Mouse (Mus musculus) bone marrow macrophage, adult 2 months (primary cell): Measurements from ENCODE around the gene Tyrobp. TPM values are rescaled to one million over a fixed set of nuclear protein-coding genes. Genes with fewer than 3 reads are reported as not detected.

ENCODE experiments used
- H3K27ac ChIP-seq: 2 replicates; pipeline ENCODE4 v1.5.1; 2012; ENCODE audit warnings: low read depth, low read length; ENCODE audit not compliant: insufficient read depth
- H3K4me1 ChIP-seq: 2 replicates; pipeline ENCODE4 v1.6.1; 2012; ENCODE audit warnings: low read length; ENCODE audit not compliant: control insufficient read depth, insufficient read depth
- H3K4me3 ChIP-seq: 2 replicates; pipeline ENCODE4 v1.5.1; 2012; ENCODE audit warnings: mild to moderate bottlenecking, low read length, moderate library complexity; ENCODE audit not compliant: insufficient read depth
- CTCF ChIP-seq: IDR thresholded peaks from 2 replicates; pipeline ENCODE4 v1.5.1; 2012; ENCODE audit warnings: low read depth, mild to moderate bottlenecking, low read length, moderate library complexity
- POLR2A ChIP-seq: IDR thresholded peaks from 2 replicates; pipeline ENCODE4 v1.6.1; 2012; ENCODE audit warnings: mild to moderate bottlenecking, low read depth, low read length, borderline replicate concordance
- polyA plus RNA-seq: library from polyadenylated mRNA; stranded (reverse); fragments of >200 nt; gene quantifications from 2 replicates; pipeline ENCODE4 v1.2.4, GENCODE M21; 2012; ENCODE audit not compliant: missing spikeins, insufficient read depth, insufficient read length

The Tyrobp gene
- polyA plus RNA-seq, 1 experiment, result 3,702 TPM

- TF ChIP-seq CTCF (no peak), POLR2A (no peak)
- H3K4me1 ChIP-seq, result no peaks in the 10 kb centered on the region
- no peak overlapping the region for H3K4me3 ChIP-seq
- H3K27ac ChIP-seq, result no peak overlapping the region
These were observed 11.2 kb upstream of the Tyrobp start for GRCm38 (mm10) chr7:30402343-30402742.

- Histone ChIP-seq H3K4me1 (peaks cover 31% of the 10 kb centered on the region), H3K4me3 (no peak overlapping the region), H3K27ac (no peak overlapping the region)
- TF ChIP-seq POLR2A (no peak), CTCF (no peak)
These were observed 4.9 kb upstream of the Tyrobp start for GRCm38 (mm10) chr7:30408639-30409038.

- H3K4me1 ChIP-seq, result peaks cover 31% of the 10 kb centered on the region
- H3K4me3 ChIP-seq, result no peak overlapping the region
- no peak overlapping the region for H3K27ac ChIP-seq
- TF ChIP-seq POLR2A, result no peak
- TF ChIP-seq CTCF, result no peak
These were observed 3.8 kb upstream of the Tyrobp start for GRCm38 (mm10) chr7:30409789-30410188.

DNA sequence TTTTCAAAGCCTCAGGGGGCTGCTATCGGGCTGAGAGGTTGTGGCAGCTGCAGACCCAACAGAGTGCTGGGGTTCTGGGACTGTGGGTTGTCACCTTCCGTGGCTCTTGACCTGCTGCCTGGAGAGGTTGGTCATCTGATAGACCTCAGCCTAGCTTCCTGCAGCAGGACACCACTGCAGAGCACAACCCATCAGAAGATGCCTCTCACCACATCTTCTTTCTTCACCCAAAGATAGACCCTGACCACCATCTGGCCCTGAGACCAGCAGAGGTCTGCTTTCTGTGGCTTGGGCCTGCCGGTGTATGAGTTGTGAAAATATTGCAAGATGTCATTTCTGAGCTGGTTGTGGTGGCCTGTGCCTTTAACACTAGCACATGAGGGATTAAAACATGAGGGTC is 2.5 kb upstream of the Tyrobp start:
- Histone ChIP-seq H3K27ac (no peak overlapping the region), H3K4me3 (no peak overlapping the region), H3K4me1 (peaks cover 31% of the 10 kb centered on the region)
- TF ChIP-seq CTCF, result no peak
- TF ChIP-seq POLR2A, result no peak

GRCm38 (mm10) chr7:30412735-30413147 is 819 bp upstream of the Tyrobp start:
- H3K4me1 ChIP-seq, result peaks cover 42% of the 10 kb centered on the region
- no peak for TF ChIP-seq CTCF
- peak overlapping the region; percentile 99 for H3K27ac ChIP-seq
- peak overlapping the region; percentile 73 for H3K4me3 ChIP-seq

GRCm38 (mm10) chr7:30417856-30418255 is 4.3 kb downstream of the Tyrobp start:
- Histone ChIP-seq H3K4me1 (peaks cover 36% of the 10 kb centered on the region), H3K4me3 (peak overlapping the region; percentile 73), H3K27ac (peak overlapping the region; percentile 96)
- no peak for TF ChIP-seq CTCF
- TF ChIP-seq POLR2A, result no peak

DNA sequence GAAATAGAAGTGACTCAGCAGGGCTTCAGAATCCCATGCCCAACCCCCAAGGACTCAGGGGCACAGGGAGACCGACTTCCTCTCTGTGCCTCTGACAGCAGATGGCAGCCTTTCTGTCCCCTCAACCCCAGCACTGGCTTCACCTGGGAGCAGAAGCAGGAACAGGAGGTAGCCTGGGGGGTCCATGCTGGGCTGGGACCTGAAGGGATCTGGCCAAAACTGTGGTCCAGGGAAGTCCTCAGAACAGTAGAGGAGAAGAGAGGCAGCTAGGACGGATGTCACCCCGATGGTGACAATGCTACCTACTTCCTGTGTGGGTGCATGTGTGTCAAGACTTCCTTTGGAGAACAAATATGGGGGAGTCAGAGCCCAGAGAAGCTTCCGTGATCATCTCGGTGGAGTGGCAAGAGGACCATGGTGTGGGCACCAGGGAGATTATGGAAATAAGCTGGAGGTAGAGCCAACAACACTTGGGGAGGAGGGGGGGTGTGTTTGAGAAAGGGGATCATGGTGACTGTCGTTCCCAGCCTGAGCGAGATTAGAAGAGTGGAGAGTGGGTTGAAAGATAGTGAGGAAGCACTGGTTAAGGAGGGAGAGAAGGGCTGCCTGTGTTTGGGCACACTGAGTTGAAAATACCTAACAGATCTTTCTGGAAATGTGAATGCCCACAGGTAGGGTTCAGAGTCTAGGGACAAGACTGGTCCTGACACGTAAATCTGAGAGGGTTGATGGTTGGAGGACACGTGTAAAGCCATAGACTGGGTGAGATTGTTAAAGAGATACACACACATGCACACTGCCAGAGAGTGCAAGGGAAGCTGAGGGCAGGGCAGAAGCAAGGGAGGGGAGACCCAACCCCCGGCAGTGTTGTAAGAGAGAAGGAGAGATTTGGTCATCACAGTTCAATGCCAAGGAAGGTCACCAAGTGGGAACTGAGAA is 6.3 kb downstream of the Tyrobp start, which contains the start of gene Hcst:
TSS of gene Hcst (minus strand) at position 294 of the 939 bp plus-strand sequence.
- H3K4me1 ChIP-seq, result peaks cover 41% of the 10 kb centered on the region
- H3K4me3 ChIP-seq, result peak within 1 kb of the TSS; percentile 76
- peak within 1 kb of the TSS; percentile 96 for H3K27ac ChIP-seq
- no peak for TF ChIP-seq CTCF
- TF ChIP-seq POLR2A, result no peak

GRCm38 (mm10) chr7:30420673-30421072 is 7.1 kb downstream of the Tyrobp start:
- H3K4me1 ChIP-seq, result peaks cover 41% of the 10 kb centered on the region
- no peak for TF ChIP-seq CTCF
- H3K4me3 ChIP-seq, result peak overlapping the region; percentile 76
- peak overlapping the region; percentile 96 for H3K27ac ChIP-seq

- TF ChIP-seq CTCF, result no peak
- TF ChIP-seq POLR2A, result peak; percentile 90; the same call in 1 of the 2 replicates
- H3K27ac ChIP-seq, result peak within 1 kb of the TSS; percentile 96
- H3K4me1 ChIP-seq, result peaks cover 41% of the 10 kb centered on the region
- peak within 1 kb of the TSS; percentile 76 for H3K4me3 ChIP-seq
These were observed 7.8 kb downstream of the Tyrobp start, which contains the start of gene Nfkbid for GRCm38 (mm10) chr7:30421175-30421889. Gene Nfkbid (plus strand): TSS chr7:30421732.

DNA sequence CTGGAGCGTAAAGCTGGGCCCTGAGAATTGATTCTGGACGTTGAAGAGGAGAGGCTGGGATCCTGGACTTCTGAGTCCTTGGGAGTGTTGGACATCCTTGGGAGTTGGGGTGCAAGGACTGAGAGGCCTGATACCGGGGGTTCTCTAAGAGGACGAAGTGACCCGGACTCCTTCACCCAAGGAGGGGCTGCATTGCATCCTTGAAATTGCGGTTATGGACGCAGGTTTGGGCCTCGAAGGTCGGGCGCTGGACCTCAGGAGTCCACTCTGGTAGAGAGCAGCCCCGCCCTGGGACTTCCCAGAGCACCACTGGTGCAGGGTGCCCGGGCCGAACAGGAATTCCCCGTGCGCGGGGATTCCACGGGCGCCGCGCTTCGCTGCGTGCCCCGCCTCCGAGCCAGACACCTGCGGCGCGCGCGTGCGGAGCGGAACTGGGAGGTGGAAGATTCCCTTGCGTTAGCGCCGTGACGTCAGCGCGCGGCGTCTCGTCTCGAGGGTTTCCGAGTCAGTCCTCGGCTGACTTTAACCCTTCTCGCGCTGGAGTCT is 8.4 kb downstream of the Tyrobp start:
- H3K4me3 ChIP-seq, result peak overlapping the region; percentile 76
- peak overlapping the region; percentile 89 for H3K27ac ChIP-seq
- peaks cover 36% of the 10 kb centered on the region for H3K4me1 ChIP-seq
- no peak for TF ChIP-seq POLR2A
- no peak for TF ChIP-seq CTCF
